Mouse (Mus musculus) spleen, adult 2 months (tissue): ENCODE results near the gene Batf3.

Experiments used
- CTCF ChIP-seq: fragments of 200-500 bp; IDR thresholded peaks from 2 replicates; pipeline ENCODE4 v1.5.1; 2011; ENCODE audit warnings: mild to moderate bottlenecking, inconsistent platforms; ENCODE audit not compliant: insufficient read depth, insufficient read length, insufficient replicate concordance; ENCODE audit errors: extremely low read depth
- POLR2A ChIP-seq: fragments of 200-500 bp; IDR thresholded peaks from 2 replicates; pipeline ENCODE4 v1.6.1; 2011; ENCODE audit warnings: low read depth, low read length, inconsistent platforms

- TF ChIP-seq POLR2A (no peak), CTCF (no peak)
These were observed 26.6 kb downstream of the Batf3 start for GRCm38 (mm10) chr1:191124288-191124687.
